Mouse (Mus musculus) hematopoietic stem cell, adult 5-6 weeks (primary cell): ENCODE measurements around the gene Grm4. TPM values are rescaled to one million over a fixed set of nuclear protein-coding genes. Genes with fewer than 3 reads are reported as not detected.

Experiments
- ATAC-seq, 2 experiments: fragments of 125-278 bp in 1 of 2; replicated peaks in 1 of 2; 2 replicates each; pipeline ENCODE4 v1.8.0; 2016 to 2017; ENCODE audit warnings: inconsistent platforms in 2 of 2, mild to moderate bottlenecking in 2 of 2, moderate number of reproducible peaks in 2 of 2, low read depth in 1 of 2, moderate TSS enrichment in 1 of 2; ENCODE audit not compliant: low FRiP score in 2 of 2, poor library complexity in 2 of 2, severe bottlenecking in 2 of 2, insufficient read depth in 1 of 2, low TSS enrichment in 1 of 2
- total RNA-seq: library from RNA; stranded (forward); fragments of 172-1452, 232-1000 nt; gene quantifications from 2 replicates; pipeline ENCODE4 v1.2.3, GENCODE M21; 2017

The Grm4 gene
- total RNA-seq, 1 experiment from 2014 or later: not detected

- ATAC-seq: no peak
Measured at GRCm38 (mm10) chr17:27505221-27505881, 15.9 kb downstream of the Grm4 start.

GRCm38 (mm10) chr17:27503869-27504268 lies 17.3 kb downstream of the Grm4 start:
- ATAC-seq: no peak

GRCm38 (mm10) chr17:27502736-27503445 lies 18.3 kb downstream of the Grm4 start:
- no peak for ATAC-seq

- no peak for ATAC-seq
Measured at GRCm38 (mm10) chr17:27502288-27502687, 18.9 kb downstream of the Grm4 start.

GRCm38 (mm10) chr17:27501331-27502251 lies 19.6 kb downstream of the Grm4 start:
- ATAC-seq: peak; percentile 70 to 79

GRCm38 (mm10) chr17:27500811-27501210 lies 20.4 kb downstream of the Grm4 start:
- no peak for ATAC-seq

- ATAC-seq: no peak
Measured at GRCm38 (mm10) chr17:27499080-27499479, 22.1 kb downstream of the Grm4 start.

GRCm38 (mm10) chr17:27497798-27498197 lies 23.4 kb downstream of the Grm4 start:
- ATAC-seq: no peak

GRCm38 (mm10) chr17:27495008-27495540 lies 26.1 kb downstream of the Grm4 start:
- ATAC-seq: no peak

GRCm38 (mm10) chr17:27493969-27494368 lies 27.2 kb downstream of the Grm4 start:
- ATAC-seq: no peak

- no peak for ATAC-seq
Measured at GRCm38 (mm10) chr17:27493389-27493788, 27.8 kb downstream of the Grm4 start.

GRCm38 (mm10) chr17:27488173-27488823 lies 32.9 kb downstream of the Grm4 start:
- no peak for ATAC-seq

- ATAC-seq: no peak
Measured at GRCm38 (mm10) chr17:27485940-27486339, 35.3 kb downstream of the Grm4 start.

GRCm38 (mm10) chr17:27483571-27483970 lies 37.6 kb downstream of the Grm4 start:
- no peak for ATAC-seq

- 0 out of 4 replicates have a peak, but pooled peaks of 1 of the 2 experiments have one; percentile 46 for ATAC-seq
Measured at GRCm38 (mm10) chr17:27480143-27481103, 40.8 kb downstream of the Grm4 start.

GRCm38 (mm10) chr17:27475650-27476049 lies 45.6 kb downstream of the Grm4 start:
- no peak for ATAC-seq
